Mouse (Mus musculus) hindbrain, embryonic 12.5 days (tissue): ENCODE data around the gene Cd81. TPM values are rescaled to one million over a fixed set of nuclear protein-coding genes. Genes with fewer than 3 reads are reported as not detected.

Experiments used
- ATAC-seq: fragments of 200-750 bp; cut with Nextera tagmentation; 2 replicates; pipeline ENCODE4 v1.8.0; 2017; ENCODE audit warnings: moderate TSS enrichment; ENCODE audit not compliant: low FRiP score
- H3K27ac ChIP-seq: fragments of 300-500 bp; sonication (generic); 2 replicates; pipeline ENCODE4 v1.5.1; 2016; ENCODE audit warnings: mild to moderate bottlenecking
- H3K27me3 ChIP-seq: fragments of 300-500 bp; sonication (generic); 2 replicates; pipeline ENCODE4 v1.6.1; 2016; ENCODE audit warnings: mild to moderate bottlenecking
- H3K36me3 ChIP-seq: fragments of 300-500 bp; sonication (generic); 2 replicates; pipeline ENCODE4 v1.6.1; 2016; ENCODE audit warnings: mild to moderate bottlenecking
- H3K4me1 ChIP-seq: fragments of 300-500 bp; sonication (generic); 2 replicates; pipeline ENCODE4 v1.6.1; 2016
- H3K4me2 ChIP-seq: fragments of 300-500 bp; sonication (generic); replicated peaks from 2 replicates; pipeline ENCODE4 v1.6.1; 2016; ENCODE audit warnings: mild to moderate bottlenecking
- H3K4me3 ChIP-seq: fragments of 300-500 bp; sonication (generic); 2 replicates; pipeline ENCODE4 v1.5.1; 2016; ENCODE audit warnings: mild to moderate bottlenecking
- H3K9ac ChIP-seq: fragments of 300-500 bp; sonication (generic); 2 replicates; pipeline ENCODE4 v1.6.1; 2016; ENCODE audit warnings: mild to moderate bottlenecking, moderate library complexity
- H3K9me3 ChIP-seq: fragments of 300-500 bp; sonication (generic); replicated peaks from 2 replicates; pipeline ENCODE4 v1.6.1; 2016; ENCODE audit warnings: mild to moderate bottlenecking
- WGBS: fragments of 180-500 bp; shearing (Covaris S2); methylation state at CpG from one replicate; pipeline ENCODE4 v1.1.7; 2016; 5-methylcytosine and 5-hydroxymethylcytosine counted together
- polyA plus RNA-seq: library from polyadenylated mRNA; unstranded; fragments of >200 nt; fragmentation: Nextera tagmentation; extraction: Ambion mirVana; gene quantifications from 2 replicates; pipeline ENCODE4 v1.2.1, GENCODE M21; 2016

Cd81 gene
- polyA plus RNA-seq, 1 experiment from 2014 or later = 251 TPM

GRCm38 (mm10) chr7:143116521-143116920 is 64.0 kb downstream of the Cd81 start:
- peaks cover 11% of the 10 kb centered on the region; the same call in 1 of the 2 replicates for H3K4me1 ChIP-seq
- H3K36me3 ChIP-seq = no peaks in the 10 kb centered on the region
- no peaks in the 10 kb centered on the region; the same call in 1 of the 2 replicates for H3K27me3 ChIP-seq
- H3K4me2 ChIP-seq = no peak overlapping the region
- no peak overlapping the region for H3K9ac ChIP-seq
- no peak overlapping the region for H3K4me3 ChIP-seq
- ATAC-seq = no peak
- 84% methylated on average over 5 of the region's 5 CpGs for WGBS
- H3K9me3 ChIP-seq = 0 out of 2 replicates have a peak, but pooled peaks cover 3% of the 10 kb centered on the region
- H3K27ac ChIP-seq = no peak overlapping the region

Other genes with a start within 250 kb of the Cd81 start
- gene Th, start 121.6 kb upstream of the Cd81 start, polyA plus RNA-seq = 14.9 and 15.1 TPM in 2 replicates
- 0.41 and 0.56 TPM in 2 replicates for gene Ascl2, start 83.5 kb upstream of the Cd81 start, polyA plus RNA-seq
- gene Tspan32, start 47.7 kb upstream of the Cd81 start, polyA plus RNA-seq = 2.2 and 2.8 TPM in 2 replicates
- 83.3 and 88.7 TPM in 2 replicates for gene Tssc4, start 16.5 kb downstream of the Cd81 start, polyA plus RNA-seq
- gene Trpm5, start 41.9 kb downstream of the Cd81 start, polyA plus RNA-seq = 3.1 and 3.4 TPM in 2 replicates
- 1.0 and 2.0 TPM in 2 replicates for gene Kcnq1, start 53.6 kb downstream of the Cd81 start, polyA plus RNA-seq